Mouse (Mus musculus): ENCODE results near the gene Fbxl16. TPM values are rescaled to one million over a fixed set of nuclear protein-coding genes. Genes with fewer than 3 reads are reported as not detected.

The Fbxl16 gene
- total RNA-seq, 1 experiment from 2014 or later = not detected

DNA sequence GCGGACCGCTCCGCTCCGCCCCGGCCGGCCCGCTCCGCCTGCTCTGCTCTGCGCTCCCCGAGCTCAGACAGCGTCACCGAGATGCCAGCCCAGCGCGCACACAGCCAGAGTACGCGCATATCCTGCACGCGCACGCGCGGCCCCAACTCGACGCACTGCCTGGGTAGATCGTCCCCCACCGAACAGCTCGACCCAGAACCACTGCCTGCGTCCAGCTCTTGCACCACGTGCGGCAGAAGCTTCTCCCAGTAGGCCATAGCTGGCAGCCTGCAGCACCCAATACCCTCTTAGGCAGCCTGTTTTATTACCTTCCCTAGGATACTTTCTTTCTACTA is 28.2 kb downstream of the Fbxl16 start, which contains the start of gene Rhbdl1:
Rhbdl1 (minus strand) TSS at position 220 of the 335 bp plus-strand sequence.
- no peak for ATAC-seq (ENCODE audit: extremely low read depth, insufficient number of reproducible peaks, low FRiP score, poor library complexity, severe bottlenecking)

DNA sequence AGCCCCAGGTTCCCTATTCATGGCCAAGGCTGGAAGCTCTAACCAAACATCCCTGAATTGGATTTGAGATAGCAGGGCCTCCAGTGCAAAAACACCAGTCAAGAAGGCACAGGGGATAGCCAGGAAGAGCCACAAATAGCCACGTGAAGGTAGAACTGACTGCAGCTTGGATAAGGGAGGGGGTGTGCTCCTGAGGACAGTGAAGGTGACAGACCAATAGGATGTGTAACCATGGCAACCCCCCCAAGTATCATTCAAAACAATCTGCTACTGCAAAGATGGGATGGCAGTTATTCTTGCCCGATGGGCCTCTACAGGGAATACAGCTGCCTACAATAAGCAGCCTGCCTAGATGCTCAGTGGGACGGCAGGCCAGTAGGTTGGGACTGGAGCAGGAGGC is 28.6 kb downstream of the Fbxl16 start:
- ATAC-seq (ENCODE audit: extremely low read depth, insufficient number of reproducible peaks, low FRiP score, poor library complexity, severe bottlenecking) = no peak

DNA sequence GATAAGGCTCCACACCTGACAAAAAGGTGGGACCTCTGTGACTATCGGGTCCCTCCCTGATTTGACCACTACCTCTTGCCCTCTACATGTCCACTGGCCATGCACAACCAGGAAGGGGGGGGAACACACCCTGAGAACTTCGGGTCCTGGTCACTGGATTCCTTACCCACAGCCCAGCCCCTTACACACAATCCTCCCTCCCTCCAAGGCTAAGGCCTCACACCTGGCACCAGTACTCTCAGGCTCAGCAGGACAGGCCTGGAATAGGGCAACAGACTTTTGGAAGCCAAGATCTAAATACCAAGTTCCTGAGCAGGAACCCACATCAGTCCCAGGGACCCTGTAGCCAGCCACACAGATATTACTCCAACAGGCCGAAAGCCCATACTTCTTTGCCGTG is 30.0 kb downstream of the Fbxl16 start:
- ATAC-seq (ENCODE audit: extremely low read depth, insufficient number of reproducible peaks, low FRiP score, poor library complexity, severe bottlenecking) = no peak

- no peak for ATAC-seq (ENCODE audit: extremely low read depth, insufficient number of reproducible peaks, low FRiP score, poor library complexity, severe bottlenecking)
These were observed 30.8 kb downstream of the Fbxl16 start for GRCm38 (mm10) chr17:25839455-25840235.

DNA sequence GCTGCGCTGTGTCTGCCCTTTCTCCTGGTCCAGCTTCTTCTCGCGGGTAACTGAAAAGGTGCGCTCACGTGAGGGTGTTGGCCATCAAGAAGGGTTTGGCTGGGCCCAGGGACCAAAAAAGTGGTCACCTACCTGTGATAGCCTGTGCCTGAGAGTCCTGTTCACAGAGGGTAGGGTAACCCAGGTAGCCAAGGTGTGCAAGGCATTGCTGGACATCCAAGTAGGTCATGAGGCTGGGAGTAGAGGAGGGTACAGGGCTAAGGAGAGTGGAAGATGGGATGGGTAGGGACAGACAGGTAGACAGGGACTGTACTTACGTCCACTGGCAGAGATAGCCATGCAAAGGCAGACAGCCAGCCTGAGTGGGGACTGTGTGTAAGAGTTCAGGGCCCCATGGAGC is 31.6 kb downstream of the Fbxl16 start:
- no peak for ATAC-seq (ENCODE audit: extremely low read depth, insufficient number of reproducible peaks, low FRiP score, poor library complexity, severe bottlenecking)

GRCm38 (mm10) chr17:25841117-25841880 is 32.4 kb downstream of the Fbxl16 start, which contains the start of gene Gm20683:
Gm20683 (minus strand) TSS chr17:25841763.
- ATAC-seq (ENCODE audit: extremely low read depth, insufficient number of reproducible peaks, low FRiP score, poor library complexity, severe bottlenecking) = no peak

DNA sequence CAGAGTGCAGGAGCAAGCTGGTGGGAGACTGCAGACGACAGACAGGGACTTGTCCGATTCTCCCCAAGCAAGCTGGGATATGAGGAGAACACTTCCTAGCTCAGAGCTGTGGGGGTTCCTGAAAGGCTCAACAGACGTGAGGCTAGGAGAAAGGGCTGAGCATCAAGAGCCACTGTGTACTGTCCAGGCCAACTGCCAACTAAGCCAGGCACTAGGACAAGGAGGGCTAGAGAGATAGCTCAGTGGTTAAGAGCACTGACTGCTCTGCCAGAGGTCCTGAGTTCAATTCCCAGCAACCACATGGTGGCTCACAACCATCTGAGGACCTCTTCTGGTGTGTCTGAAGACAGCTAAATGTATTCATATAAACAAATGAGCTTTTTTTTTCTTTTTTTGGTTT is 33.6 kb downstream of the Fbxl16 start:
- ATAC-seq (ENCODE audit: extremely low read depth, insufficient number of reproducible peaks, low FRiP score, poor library complexity, severe bottlenecking) = no peak

DNA sequence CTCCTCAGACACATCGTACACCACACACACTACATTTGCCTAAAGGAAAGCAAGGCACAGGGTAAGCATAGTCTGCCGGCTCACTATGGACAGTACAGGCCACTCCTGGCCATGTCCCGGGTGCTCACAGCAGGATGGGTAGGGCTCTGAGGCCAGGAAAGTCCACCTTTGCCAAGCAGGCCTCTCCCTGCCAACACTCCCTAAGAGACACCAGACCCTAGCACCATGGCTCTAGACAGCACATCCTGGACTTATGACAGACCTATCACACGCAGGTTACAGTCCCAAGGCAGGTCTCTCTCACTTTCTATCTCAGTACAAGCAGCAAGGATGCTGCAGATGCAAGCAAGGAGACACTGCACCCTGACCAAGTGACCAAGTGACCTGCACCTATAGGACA is 34.2 kb downstream of the Fbxl16 start:
- ATAC-seq (ENCODE audit: extremely low read depth, insufficient number of reproducible peaks, low FRiP score, poor library complexity, severe bottlenecking) = no peak

DNA sequence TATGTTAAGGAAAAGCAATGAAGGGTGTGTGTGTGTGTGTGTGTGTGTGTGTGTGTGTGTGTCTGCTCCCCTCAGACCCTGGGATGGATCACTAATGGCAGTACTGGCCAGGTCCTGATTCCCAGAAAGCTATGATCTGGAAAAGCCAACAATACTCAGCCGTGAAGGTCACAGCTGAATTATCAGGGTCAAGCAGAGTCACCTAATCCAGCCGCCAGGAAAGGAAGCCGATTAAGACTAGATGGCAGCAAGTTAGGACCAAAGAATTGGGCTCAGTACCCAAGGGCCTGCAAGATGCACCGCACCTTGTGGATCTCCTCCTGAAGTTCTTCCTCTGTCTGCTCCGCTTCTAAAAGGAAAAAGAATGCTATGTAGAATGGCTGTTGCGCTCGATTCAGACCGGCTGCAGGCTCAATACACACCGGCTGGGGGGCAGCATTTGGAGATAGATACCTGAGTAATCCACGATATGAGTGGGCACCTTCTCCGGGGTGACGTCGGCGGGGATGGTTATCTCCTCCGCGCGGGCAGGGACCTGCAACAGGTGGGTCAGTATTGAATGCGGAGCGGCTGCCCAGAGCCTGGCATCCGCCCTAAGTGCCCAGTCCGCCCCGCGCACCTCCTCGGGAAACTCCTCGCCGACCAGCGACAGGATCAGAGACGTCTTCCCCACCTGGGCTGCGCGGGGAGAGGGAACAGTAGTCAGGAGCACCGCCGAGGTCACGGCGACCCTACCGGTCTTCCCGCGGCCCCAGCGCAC is 34.9 kb downstream of the Fbxl16 start:
- no peak for ATAC-seq (ENCODE audit: extremely low read depth, insufficient number of reproducible peaks, low FRiP score, poor library complexity, severe bottlenecking)

GRCm38 (mm10) chr17:25844396-25844901 is 35.6 kb downstream of the Fbxl16 start, which contains the start of gene Rhot2:
Rhot2 (minus strand) TSS chr17:25844851.
- peak; percentile 92 for ATAC-seq (ENCODE audit: extremely low read depth, insufficient number of reproducible peaks, low FRiP score, poor library complexity, severe bottlenecking)

DNA sequence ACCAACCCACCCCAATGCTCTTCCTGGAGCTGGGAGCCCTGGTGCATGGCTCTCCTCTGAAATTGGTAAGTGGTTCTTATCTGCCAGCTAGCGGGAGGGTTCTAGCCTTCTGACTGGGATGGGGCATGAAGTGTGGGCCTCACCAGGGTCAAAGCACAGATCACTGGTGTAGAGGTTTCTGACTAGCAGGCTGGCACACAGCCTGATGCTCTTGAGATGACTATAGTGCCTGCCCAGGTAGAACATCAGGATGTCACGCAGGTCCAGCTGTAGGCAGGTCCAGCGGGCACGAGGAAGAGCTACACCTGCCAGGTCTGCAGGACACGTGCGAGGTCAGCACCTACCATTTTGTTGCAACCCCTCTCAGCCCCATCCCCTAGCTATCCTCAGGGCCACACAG is 51.3 kb downstream of the Fbxl16 start:
- ATAC-seq (ENCODE audit: extremely low read depth, insufficient number of reproducible peaks, low FRiP score, poor library complexity, severe bottlenecking) = no peak

GRCm38 (mm10) chr17:25860832-25861703 is 52.2 kb downstream of the Fbxl16 start, which contains the start of gene Wdr90:
Wdr90 (minus strand) TSS chr17:25861501.
- peak; percentile 92 for ATAC-seq (ENCODE audit: extremely low read depth, insufficient number of reproducible peaks, low FRiP score, poor library complexity, severe bottlenecking)

- ATAC-seq (ENCODE audit: extremely low read depth, insufficient number of reproducible peaks, low FRiP score, poor library complexity, severe bottlenecking) = no peak
These were observed 53.1 kb downstream of the Fbxl16 start for GRCm38 (mm10) chr17:25861704-25862612.

DNA sequence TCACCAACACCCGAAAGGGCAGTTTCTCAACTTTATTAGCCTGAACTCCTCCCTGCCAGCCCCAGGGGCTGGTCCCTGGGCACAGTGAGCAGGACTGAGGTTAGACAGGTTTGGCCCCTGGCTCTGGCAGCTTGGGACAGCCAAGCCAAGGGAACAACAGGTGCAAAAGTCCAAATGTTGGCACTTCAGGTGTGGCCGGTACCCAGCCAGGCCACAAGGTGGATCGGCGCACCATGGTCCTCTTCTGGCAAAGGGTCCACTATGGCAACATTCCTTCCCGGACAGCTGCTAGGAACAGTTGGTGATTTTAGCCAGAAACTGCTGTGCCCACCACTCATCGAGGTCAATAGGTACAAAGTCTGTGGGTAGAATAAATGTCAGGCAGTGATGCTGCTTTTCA is 54.8 kb downstream of the Fbxl16 start:
- ATAC-seq (ENCODE audit: extremely low read depth, insufficient number of reproducible peaks, low FRiP score, poor library complexity, severe bottlenecking) = no peak

GRCm38 (mm10) chr17:25864311-25864710 is 55.4 kb downstream of the Fbxl16 start:
- ATAC-seq (ENCODE audit: extremely low read depth, insufficient number of reproducible peaks, low FRiP score, poor library complexity, severe bottlenecking) = no peak

- no peak for ATAC-seq (ENCODE audit: extremely low read depth, insufficient number of reproducible peaks, low FRiP score, poor library complexity, severe bottlenecking)
These were observed 56.4 kb downstream of the Fbxl16 start for GRCm38 (mm10) chr17:25865288-25865687.

DNA sequence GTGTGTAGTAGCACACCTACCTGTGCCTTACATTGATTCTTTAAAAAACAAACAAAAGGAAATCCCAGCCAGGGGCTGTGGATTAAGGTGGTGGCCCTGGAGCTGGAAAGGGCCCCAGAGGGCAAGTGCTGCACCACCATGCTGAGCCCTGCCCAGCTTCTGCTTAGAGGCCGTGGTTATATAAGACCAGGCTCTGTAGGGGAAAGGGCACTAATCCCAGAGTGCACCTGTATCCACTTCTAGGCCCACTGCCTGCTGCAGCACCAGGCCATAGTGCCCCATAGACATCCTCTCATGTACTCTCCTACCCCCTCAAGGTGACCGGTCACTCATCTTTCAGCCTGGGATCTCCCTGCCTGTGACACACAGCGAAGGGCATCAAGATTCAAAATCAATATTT is 57.3 kb downstream of the Fbxl16 start:
- ATAC-seq (ENCODE audit: extremely low read depth, insufficient number of reproducible peaks, low FRiP score, poor library complexity, severe bottlenecking) = no peak

GRCm38 (mm10) chr17:25867509-25867835 is 58.6 kb downstream of the Fbxl16 start:
- no peak for ATAC-seq (ENCODE audit: extremely low read depth, insufficient number of reproducible peaks, low FRiP score, poor library complexity, severe bottlenecking)
